Mouse (Mus musculus) adrenal gland, postnatal 10 days (tissue): Measurements from ENCODE around the gene Dnajc30. TPM values are rescaled to one million over a fixed set of nuclear protein-coding genes. Genes with fewer than 3 reads are reported as not detected.

Experiments
- DNase-seq: peaks from one replicate; pipeline ENCODE4 v3.0.0; 2021; ENCODE audit warnings: mixed read lengths
- total RNA-seq, 2 experiments: library from RNA; stranded (reverse); gene quantifications; 2 replicates each; pipeline ENCODE4 v1.2.3; 2021

The Dnajc30 gene
- total RNA-seq, 2 experiments from 2014 or later, result 23.7 to 24.5 TPM

DNA sequence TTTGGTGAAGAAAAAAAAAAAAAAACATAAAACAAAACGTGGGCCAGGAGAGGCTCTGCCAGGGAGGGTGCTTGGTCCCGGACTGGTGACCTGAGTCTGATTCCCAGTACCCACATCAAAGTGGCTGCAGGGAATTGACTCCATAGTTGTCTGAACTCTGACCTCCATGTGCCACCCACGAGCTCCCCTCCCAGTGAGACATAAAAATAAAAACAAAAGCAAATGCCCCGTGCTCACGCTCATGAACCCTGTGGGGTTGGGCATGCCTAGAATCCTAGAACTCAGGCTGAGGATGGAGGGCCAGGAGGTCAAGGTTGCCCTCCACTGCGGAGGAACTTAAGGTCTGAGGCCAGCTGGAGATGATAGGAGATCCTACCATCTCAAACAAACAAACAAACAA lies 45.0 kb downstream of the Dnajc30 start:
- peak; percentile 47 for DNase-seq

DNA sequence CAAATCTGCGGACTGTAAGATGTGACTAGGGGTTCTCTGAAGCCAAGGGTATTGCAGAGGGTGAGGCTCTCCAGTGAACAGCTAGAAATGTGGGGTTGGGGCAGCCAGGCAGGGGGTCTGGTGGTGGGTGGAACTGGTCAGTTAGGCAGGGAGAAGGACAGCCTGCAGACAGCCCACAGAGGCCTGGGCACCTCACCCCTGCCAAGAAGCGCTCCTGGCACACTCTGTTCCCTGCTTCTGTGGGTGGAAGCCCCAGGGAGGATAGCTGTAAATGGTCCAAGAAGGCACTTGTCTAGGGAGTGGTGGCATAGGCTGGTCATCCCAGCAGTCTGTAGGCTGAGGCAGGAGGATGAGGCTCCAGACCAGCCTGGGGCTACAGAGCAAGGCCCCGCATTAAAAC lies 45.4 kb downstream of the Dnajc30 start:
- DNase-seq, result peak; percentile 71

DNA sequence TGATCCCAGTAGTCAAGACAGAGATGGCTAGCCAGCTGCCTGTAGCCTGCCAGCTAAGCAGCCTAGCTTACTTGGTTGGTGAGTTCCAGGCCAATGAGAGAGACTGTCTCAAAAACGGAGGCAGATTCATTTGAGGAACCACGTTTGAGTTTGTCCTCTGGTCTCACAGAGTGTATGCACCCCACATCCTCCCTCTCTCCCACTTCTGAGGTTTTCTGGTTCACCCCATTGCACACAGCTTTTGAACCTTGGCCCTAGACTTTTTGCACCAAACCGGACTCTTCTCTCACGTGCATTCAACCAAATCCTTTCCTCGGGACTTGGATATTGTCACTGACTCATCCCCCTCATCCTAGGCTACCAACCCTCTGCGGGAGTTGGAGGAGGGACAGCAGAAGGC lies 46.0 kb downstream of the Dnajc30 start:
- DNase-seq, result no peak

DNA sequence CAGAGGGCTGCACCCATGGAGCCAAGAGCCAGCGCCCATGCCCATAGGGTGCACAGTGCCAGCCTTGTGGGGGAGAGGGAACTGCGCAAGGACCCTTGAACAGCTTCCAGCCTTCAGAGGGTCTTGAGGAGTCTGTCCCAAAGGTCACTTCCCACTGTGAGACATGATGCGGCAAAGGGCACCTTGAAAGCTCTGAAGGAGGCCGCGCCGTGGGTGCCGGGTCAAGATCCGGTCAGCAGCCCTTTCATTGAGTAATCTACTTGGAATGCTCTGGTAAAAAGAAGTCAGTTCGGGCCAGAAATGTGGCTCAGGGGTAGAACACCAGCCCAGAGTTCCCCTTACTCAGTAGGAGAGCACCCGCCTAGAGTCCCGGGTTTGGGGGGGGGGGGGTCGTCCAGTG lies 49.8 kb downstream of the Dnajc30 start:
- no peak for DNase-seq

DNA sequence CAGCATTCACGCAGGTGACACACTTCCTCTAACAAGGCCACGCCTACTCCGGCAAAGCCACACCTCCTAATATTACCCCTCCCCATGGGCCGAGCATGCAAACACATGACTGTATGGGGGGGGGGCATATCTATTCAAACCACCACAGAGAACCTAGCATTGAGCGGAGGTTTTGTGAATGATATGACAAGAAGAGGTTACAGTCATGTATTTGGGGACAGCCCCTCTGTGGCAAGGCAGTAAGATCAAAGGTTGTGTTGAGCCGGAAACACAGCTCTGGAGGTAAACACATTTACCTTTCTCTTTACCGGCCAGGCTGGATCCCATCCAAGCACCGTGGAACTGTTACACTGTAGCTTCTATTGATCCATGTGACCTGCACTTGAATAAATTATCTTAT lies 51.2 kb downstream of the Dnajc30 start:
- no peak for DNase-seq

Other genes starting within 250 kb of the Dnajc30 start
- gene Tmem270, start 157.5 kb upstream of the Dnajc30 start, total RNA-seq, result not detected
- 1 to 10 TPM in 1 of 2 experiments, under 1 TPM in 1; 0.75 to 3.3 TPM for gene Cldn13, start 148.7 kb upstream of the Dnajc30 start, total RNA-seq
- 10 to 100 TPM; 23.6 to 24.2 TPM for gene Mettl27, start 131.8 kb upstream of the Dnajc30 start, total RNA-seq
- under 1 TPM; 0.21 to 0.57 TPM for gene Cldn4, start 117.3 kb upstream of the Dnajc30 start, total RNA-seq
- 10 to 100 TPM in 1 of 2 experiments, 1 to 10 TPM in 1; 8.2 to 13.9 TPM for gene Cldn3, start 78.0 kb upstream of the Dnajc30 start, total RNA-seq
- gene Abhd11, start 55.0 kb upstream of the Dnajc30 start, total RNA-seq, result 10 to 100 TPM; 67.3 to 77.9 TPM
- 1 to 10 TPM; 6.8 to 9.5 TPM for gene Stx1a, start 40.7 kb upstream of the Dnajc30 start, total RNA-seq
- 10 to 100 TPM; 41.3 to 44.6 TPM for gene Bud23, start 757 bp downstream of the Dnajc30 start, total RNA-seq
- 1 to 10 TPM; 3.8 to 4.5 TPM for gene Vps37d, start 14.1 kb downstream of the Dnajc30 start, total RNA-seq
- gene Mlxipl, start 25.7 kb downstream of the Dnajc30 start, total RNA-seq, result 10 to 100 TPM; 59.1 to 71.7 TPM
- gene Tbl2, start 85.5 kb downstream of the Dnajc30 start, total RNA-seq, result 10 to 100 TPM; 23.2 to 23.5 TPM
- 10 to 100 TPM; 41.9 to 43.3 TPM for gene Bcl7b, start 104.1 kb downstream of the Dnajc30 start, total RNA-seq
- 10 to 100 TPM; 60.4 to 70.1 TPM for gene Baz1b, start 123.1 kb downstream of the Dnajc30 start, total RNA-seq
- 1 to 10 TPM; 2.1 to 2.7 TPM for gene Fzd9, start 187.0 kb downstream of the Dnajc30 start, total RNA-seq